Comparison of ENCODE assay signal across 8 mouse cellular contexts in the genomic region with DNA sequence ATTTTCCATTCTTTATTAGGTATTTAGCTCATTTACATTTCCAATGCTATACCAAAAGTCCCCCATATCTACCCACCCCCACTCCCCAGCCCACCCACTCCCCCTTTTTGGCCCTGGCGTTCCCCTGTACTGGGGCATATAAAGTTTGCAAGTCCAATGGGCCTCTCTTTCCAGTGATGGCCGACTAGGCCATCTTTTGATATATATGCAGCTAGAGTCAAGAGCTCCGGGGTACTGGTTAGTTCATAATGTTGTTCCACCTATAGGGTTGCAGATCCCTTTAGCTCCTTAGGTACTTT.
DNase-seq lines count a peak whose midpoint lies in the region; ATAC-seq and TF ChIP-seq lines count a peak whose summit lies in the region.
"Not testable (repeated sequence)": the region's sequence is repeated elsewhere in the genome, so short reads cannot be mapped to it uniquely, and the experiment has no call there.

No protein-coding gene starts in this region.

- H3K27me3 ChIP-seq in embryonic facial prominence, embryonic 11.5 days (ENCODE audit: control insufficient read depth, insufficient read depth, low read length); forebrain, embryonic 13.5 days; heart, embryonic 11.5 days (ENCODE audit: control insufficient read depth, insufficient read depth, low read length); hindbrain, postnatal 0 days (ENCODE audit: insufficient read depth, low read length); limb, embryonic 11.5 days (ENCODE audit: control insufficient read depth, insufficient read depth, low read length); liver, embryonic 13.5 days; lung, postnatal 0 days (replicated peaks; ENCODE audit: insufficient read depth, low read length); neural tube, embryonic 12.5 days (replicated peaks): not testable (repeated sequence)

- 8% methylated on average over 1 of the region's 3 CpGs for WGBS in embryonic facial prominence, embryonic 11.5 days
- 0% methylated on average over 1 of the region's 3 CpGs for WGBS in forebrain, embryonic 13.5 days
- 0% methylated on average over 1 of the region's 3 CpGs for WGBS in heart, embryonic 11.5 days (ENCODE audit: insufficient replicate concordance)
- WGBS in hindbrain, postnatal 0 days, result 0% methylated on average over 1 of the region's 3 CpGs
- WGBS in limb, embryonic 11.5 days, result 0% methylated on average over 1 of the region's 3 CpGs
- 0% methylated on average over 1 of the region's 3 CpGs for WGBS in liver, embryonic 13.5 days (ENCODE audit: insufficient replicate concordance)
- 0% methylated on average over 1 of the region's 3 CpGs for WGBS in lung, postnatal 0 days
- WGBS in neural tube, embryonic 12.5 days, result 7% methylated on average over 2 of the region's 3 CpGs

- H3K36me3 ChIP-seq in embryonic facial prominence, embryonic 11.5 days (replicated peaks; ENCODE audit: control insufficient read depth, insufficient read depth, low read depth, low read length); forebrain, embryonic 13.5 days (ENCODE audit: poor library complexity, severe bottlenecking); heart, embryonic 11.5 days (ENCODE audit: control insufficient read depth, insufficient read depth, low read length); hindbrain, postnatal 0 days (ENCODE audit: insufficient read depth, low read length); limb, embryonic 11.5 days (ENCODE audit: control insufficient read depth, insufficient read depth, low read length); liver, embryonic 13.5 days; lung, postnatal 0 days (ENCODE audit: insufficient read depth, low read length); neural tube, embryonic 12.5 days: not testable (repeated sequence)

- peak; percentile 32 for ATAC-seq in embryonic facial prominence, embryonic 11.5 days (replicated peaks; ENCODE audit: insufficient number of reproducible peaks, low FRiP score, low TSS enrichment, low read depth)
- ATAC-seq in forebrain, embryonic 13.5 days, result peak; percentile 22
- peak; percentile 20; the same call in 1 of the 2 replicates for ATAC-seq in heart, embryonic 11.5 days (replicated peaks; ENCODE audit: insufficient number of reproducible peaks, low FRiP score, low TSS enrichment)
- ATAC-seq in hindbrain, postnatal 0 days, result peak; percentile 30
- ATAC-seq in limb, embryonic 11.5 days (ENCODE audit: insufficient number of reproducible peaks, low FRiP score, low TSS enrichment, low read depth), result peak; percentile 28; the same call in 1 of the 2 replicates
- peak; percentile 58 for ATAC-seq in liver, embryonic 13.5 days (ENCODE audit: low read depth)
- peak; percentile 7 for ATAC-seq in lung, postnatal 0 days
- peak; percentile 46 for ATAC-seq in neural tube, embryonic 12.5 days (ENCODE audit: low FRiP score, low read depth)

- TF ChIP-seq EP300 in lung, postnatal 0 days (IDR thresholded peaks at IDR 0.05), result not testable (repeated sequence)

- DNase-seq in embryonic facial prominence, embryonic 11.5 days (ENCODE audit: low spot score); hindbrain, postnatal 0 days (ENCODE audit: low spot score); limb, embryonic 11.5 days (ENCODE audit: low spot score); liver, embryonic 13.5 days; lung, postnatal 0 days (ENCODE audit: low spot score): not testable (repeated sequence)

- H3K27ac ChIP-seq in embryonic facial prominence, embryonic 11.5 days (replicated peaks; ENCODE audit: low read depth, low read length); forebrain, embryonic 13.5 days; heart, embryonic 11.5 days (ENCODE audit: low read depth, low read length); hindbrain, postnatal 0 days; limb, embryonic 11.5 days (replicated peaks; ENCODE audit: low read depth, low read length); liver, embryonic 13.5 days; lung, postnatal 0 days (ENCODE audit: low read length); neural tube, embryonic 12.5 days: not testable (repeated sequence)

- not testable (repeated sequence) for H3K9me3 ChIP-seq in embryonic facial prominence, embryonic 11.5 days (replicated peaks; ENCODE audit: control insufficient read depth, low read length); forebrain, embryonic 13.5 days (replicated peaks); heart, embryonic 11.5 days (replicated peaks; ENCODE audit: control insufficient read depth, low read length); hindbrain, postnatal 0 days (ENCODE audit: low read length); limb, embryonic 11.5 days (ENCODE audit: control insufficient read depth, low read length); liver, embryonic 13.5 days (replicated peaks); lung, postnatal 0 days (ENCODE audit: low read length); neural tube, embryonic 12.5 days

- not testable (repeated sequence) for H3K4me1 ChIP-seq in embryonic facial prominence, embryonic 11.5 days (ENCODE audit: control insufficient read depth, insufficient read depth, low read length); forebrain, embryonic 13.5 days; hindbrain, postnatal 0 days (ENCODE audit: insufficient read depth, low read length); limb, embryonic 11.5 days (ENCODE audit: control insufficient read depth, insufficient read depth, low read length); lung, postnatal 0 days (ENCODE audit: insufficient read depth, low read depth, low read length); neural tube, embryonic 12.5 days
- H3K4me1 ChIP-seq in heart, embryonic 11.5 days (ENCODE audit: control insufficient read depth, insufficient read depth, low read length), result peaks cover 12% of the 10 kb centered on the region
- H3K4me1 ChIP-seq in liver, embryonic 13.5 days (replicated peaks), result peaks cover 31% of the 10 kb centered on the region

- H3K4me2 ChIP-seq in embryonic facial prominence, embryonic 11.5 days (ENCODE audit: low read depth, low read length); forebrain, embryonic 13.5 days; heart, embryonic 11.5 days; hindbrain, postnatal 0 days (ENCODE audit: low read depth, low read length); limb, embryonic 11.5 days (ENCODE audit: low read depth, severe bottlenecking); liver, embryonic 13.5 days; lung, postnatal 0 days (replicated peaks; ENCODE audit: low read depth, low read length); neural tube, embryonic 12.5 days (replicated peaks): not testable (repeated sequence)

- not testable (repeated sequence) for TF ChIP-seq CTCF in hindbrain, postnatal 0 days (IDR thresholded peaks at IDR 0.05; ENCODE audit: low read depth); lung, postnatal 0 days (IDR thresholded peaks at IDR 0.05)

- not testable (repeated sequence) for H3K9ac ChIP-seq in embryonic facial prominence, embryonic 11.5 days (replicated peaks; ENCODE audit: low read length); forebrain, embryonic 13.5 days; heart, embryonic 11.5 days (ENCODE audit: low read depth, low read length); hindbrain, postnatal 0 days (replicated peaks; ENCODE audit: low read length); limb, embryonic 11.5 days (ENCODE audit: low read length); liver, embryonic 13.5 days; lung, postnatal 0 days (replicated peaks; ENCODE audit: low read depth); neural tube, embryonic 12.5 days

- H3K4me3 ChIP-seq in embryonic facial prominence, embryonic 11.5 days (ENCODE audit: low read depth, low read length); forebrain, embryonic 13.5 days; heart, embryonic 11.5 days (ENCODE audit: low read depth, low read length); hindbrain, postnatal 0 days (ENCODE audit: low read length); limb, embryonic 11.5 days (ENCODE audit: low read depth, low read length); liver, embryonic 13.5 days (replicated peaks); lung, postnatal 0 days (ENCODE audit: low read depth, low read length); neural tube, embryonic 12.5 days: not testable (repeated sequence)

Comparison
In these comparisons a context has a peak if more than half of its experiments do, and no peak if none do; other contexts are left out.
1. ATAC-seq: peak in every context shown above with its lines; median percentile 58 in liver, embryonic 13.5 days; 46 in neural tube, embryonic 12.5 days; 32 in embryonic facial prominence, embryonic 11.5 days; 30 in hindbrain, postnatal 0 days; 28 in limb, embryonic 11.5 days; 22 in forebrain, embryonic 13.5 days; 20 in heart, embryonic 11.5 days; 7 in lung, postnatal 0 days.